In genomic region chr10:44477240-44477639, GRCm38 (mm10) we compare ENCODE assay signal across 13 mouse cellular contexts.
"Had no signal": no experiment of that assay in that cellular context is flagged by ENCODE, and none has a peak within 500 bp of the region (broad histone marks: within the 10 kb centered on the region; RNA-seq: fewer than 3 reads in every experiment).

No protein-coding gene starts in this region.

- H3K4me3 ChIP-seq: kidney, embryonic 15.5 days; left cerebral cortex, adult 2 months; limb, embryonic 15.5 days; liver, embryonic 13.5 days; midbrain, embryonic 12.5 days; neural tube, embryonic 13.5 days had no signal

- H3K9ac ChIP-seq: kidney, embryonic 15.5 days; limb, embryonic 15.5 days; liver, embryonic 13.5 days; midbrain, embryonic 12.5 days; neural tube, embryonic 13.5 days had no signal

- H3K36me3 ChIP-seq: kidney, embryonic 15.5 days; limb, embryonic 15.5 days; liver, embryonic 13.5 days; midbrain, embryonic 12.5 days; neural tube, embryonic 13.5 days had no signal

- H3K27me3 ChIP-seq: neural tube, embryonic 13.5 days had no signal

- H3K4me1 ChIP-seq: liver, embryonic 13.5 days; midbrain, embryonic 12.5 days; neural tube, embryonic 13.5 days had no signal

- H3K27ac ChIP-seq: kidney, embryonic 15.5 days; left cerebral cortex, adult 2 months; limb, embryonic 15.5 days; liver, embryonic 13.5 days; midbrain, embryonic 12.5 days; neural tube, embryonic 13.5 days had no signal

- DNase-seq: kidney, adult 2 months; kidney, postnatal 14 days; liver, embryonic 13.5 days; lung, adult 18-20 months; right cerebral cortex, adult 18-20 months; right cerebral cortex, postnatal 25 days; thymus, postnatal 36 days had no signal

- H3K9me3 ChIP-seq: kidney, embryonic 15.5 days; limb, embryonic 15.5 days; liver, embryonic 13.5 days; midbrain, embryonic 12.5 days; neural tube, embryonic 13.5 days had no signal

- H3K4me2 ChIP-seq: kidney, embryonic 15.5 days; limb, embryonic 15.5 days; liver, embryonic 13.5 days; midbrain, embryonic 12.5 days; neural tube, embryonic 13.5 days had no signal

- ATAC-seq: midbrain, embryonic 16.5 days had no signal
